Mouse (Mus musculus): ENCODE measurements around the gene Col4a2. TPM values are rescaled to one million over a fixed set of nuclear protein-coding genes. Genes with fewer than 3 reads are reported as not detected.
A peak's percentile ranks its signal among the peaks of the same experiment; 100 is the strongest.
"Not testable (repeated sequence)": the region's sequence is repeated elsewhere in the genome, so short reads cannot be mapped to it uniquely, and the experiment has no call there.

Gene Col4a2
- polyA plus RNA-seq, 1 experiment from 2014 or later = 56.3 TPM

- H3K36me3 ChIP-seq = no peaks in the 10 kb centered on the region
- H3K9me3 ChIP-seq = no peaks in the 10 kb centered on the region
- H3K4me3 ChIP-seq = no peak overlapping the region
- no peak overlapping the region for H3K4me2 ChIP-seq (replicated peaks)
- ATAC-seq (ENCODE audit: low FRiP score, low read depth) = no peak
- no peak overlapping the region for H3K9ac ChIP-seq
- peaks cover 40% of the 10 kb centered on the region for H3K4me1 ChIP-seq
- no peak overlapping the region for H3K27ac ChIP-seq
- WGBS = 46% methylated on average over 11 of the region's 12 CpGs
- H3K27me3 ChIP-seq = no peaks in the 10 kb centered on the region
Observed at GRCm38 (mm10) chr8:11457981-11458836, 145.6 kb downstream of the Col4a2 start.

GRCm38 (mm10) chr8:11459016-11459415, 146.4 kb downstream of the Col4a2 start:
- ATAC-seq (ENCODE audit: low FRiP score, low read depth) = no peak

GRCm38 (mm10) chr8:11460934-11461333, 148.3 kb downstream of the Col4a2 start:
- WGBS = 39% methylated on average over 2 of the region's 2 CpGs
- H3K4me3 ChIP-seq = no peak overlapping the region
- no peak overlapping the region for H3K9ac ChIP-seq
- no peaks in the 10 kb centered on the region for H3K36me3 ChIP-seq
- H3K9me3 ChIP-seq = no peaks in the 10 kb centered on the region
- H3K27ac ChIP-seq = no peak overlapping the region
- H3K4me1 ChIP-seq = peaks cover 29% of the 10 kb centered on the region
- ATAC-seq (ENCODE audit: low FRiP score, low read depth) = no peak
- H3K4me2 ChIP-seq (replicated peaks) = no peak overlapping the region
- H3K27me3 ChIP-seq = no peaks in the 10 kb centered on the region

More at GRCm38 (mm10) chr8:11459016-11459415, 146.4 kb downstream of the Col4a2 start:
- Histone ChIP-seq H3K36me3 (no peaks in the 10 kb centered on the region), H3K4me2 (replicated peaks) (no peak overlapping the region), H3K4me1 (peaks cover 34% of the 10 kb centered on the region), H3K4me3 (no peak overlapping the region), H3K9me3 (no peaks in the 10 kb centered on the region), H3K9ac (no peak overlapping the region), H3K27ac (no peak overlapping the region), H3K27me3 (no peaks in the 10 kb centered on the region)
- 36% methylated on average over 5 of the region's 5 CpGs for WGBS

- Histone ChIP-seq H3K4me2 (replicated peaks) (no peak overlapping the region), H3K27ac (no peak overlapping the region), H3K9me3 (no peaks in the 10 kb centered on the region), H3K36me3 (no peaks in the 10 kb centered on the region), H3K27me3 (no peaks in the 10 kb centered on the region), H3K4me3 (no peak overlapping the region), H3K9ac (0 out of 2 replicates have a peak overlapping the region, but pooled peaks have one; percentile 8), H3K4me1 (peaks cover 29% of the 10 kb centered on the region)
- 31% methylated on average over 2 of the region's 2 CpGs for WGBS
- no peak for ATAC-seq (ENCODE audit: low FRiP score, low read depth)
Observed at GRCm38 (mm10) chr8:11461847-11462246, 149.2 kb downstream of the Col4a2 start.

GRCm38 (mm10) chr8:11462641-11463040, 150.0 kb downstream of the Col4a2 start:
- 87% methylated on average over 4 of the region's 4 CpGs for WGBS
- ATAC-seq (ENCODE audit: low FRiP score, low read depth) = no peak
- H3K36me3 ChIP-seq = no peaks in the 10 kb centered on the region
- no peak overlapping the region for H3K27ac ChIP-seq
- H3K4me1 ChIP-seq = peaks cover 26% of the 10 kb centered on the region
- no peaks in the 10 kb centered on the region for H3K9me3 ChIP-seq
- H3K4me3 ChIP-seq = no peak overlapping the region
- no peak overlapping the region for H3K9ac ChIP-seq
- no peak overlapping the region for H3K4me2 ChIP-seq (replicated peaks)
- no peaks in the 10 kb centered on the region for H3K27me3 ChIP-seq

- H3K27ac ChIP-seq = no peak overlapping the region
- H3K27me3 ChIP-seq = no peaks in the 10 kb centered on the region
- no peak for ATAC-seq (ENCODE audit: low FRiP score, low read depth)
- no peak overlapping the region for H3K4me3 ChIP-seq
- H3K9me3 ChIP-seq = no peaks in the 10 kb centered on the region
- H3K9ac ChIP-seq = no peak overlapping the region
- no peak overlapping the region for H3K4me2 ChIP-seq (replicated peaks)
- H3K4me1 ChIP-seq = peaks cover 18% of the 10 kb centered on the region
- 93% methylated on average over 2 of the region's 2 CpGs for WGBS
- H3K36me3 ChIP-seq = no peaks in the 10 kb centered on the region
Observed at GRCm38 (mm10) chr8:11463541-11463888, 150.9 kb downstream of the Col4a2 start.

- Histone ChIP-seq H3K9me3 (no peaks in the 10 kb centered on the region), H3K9ac (no peak overlapping the region), H3K4me2 (replicated peaks) (no peak overlapping the region), H3K4me1 (peaks cover 12% of the 10 kb centered on the region), H3K4me3 (no peak overlapping the region), H3K27me3 (no peaks in the 10 kb centered on the region), H3K36me3 (no peaks in the 10 kb centered on the region), H3K27ac (no peak overlapping the region)
- 84% methylated on average over 12 of the region's 12 CpGs for WGBS
- no peak for ATAC-seq (ENCODE audit: low FRiP score, low read depth)
Observed at GRCm38 (mm10) chr8:11463889-11464706, 151.5 kb downstream of the Col4a2 start.

GRCm38 (mm10) chr8:11464707-11464964, 152.0 kb downstream of the Col4a2 start:
- 74% methylated on average over 3 of the region's 3 CpGs for WGBS
- Histone ChIP-seq H3K36me3 (no peaks in the 10 kb centered on the region), H3K4me1 (peaks cover 9% of the 10 kb centered on the region), H3K9ac (no peak overlapping the region), H3K27me3 (no peaks in the 10 kb centered on the region), H3K4me3 (no peak overlapping the region), H3K27ac (no peak overlapping the region), H3K4me2 (replicated peaks) (no peak overlapping the region), H3K9me3 (no peaks in the 10 kb centered on the region)
- no peak for ATAC-seq (ENCODE audit: low FRiP score, low read depth)

- H3K27ac ChIP-seq = no peak overlapping the region
- H3K4me3 ChIP-seq = no peak overlapping the region
- 93% methylated on average over 4 of the region's 4 CpGs for WGBS
- no peak for ATAC-seq (ENCODE audit: low FRiP score, low read depth)
- no peaks in the 10 kb centered on the region for H3K36me3 ChIP-seq
- no peak overlapping the region for H3K9ac ChIP-seq
- H3K27me3 ChIP-seq = peaks cover 4% of the 10 kb centered on the region
- H3K9me3 ChIP-seq = no peaks in the 10 kb centered on the region
- H3K4me1 ChIP-seq = peaks cover 9% of the 10 kb centered on the region
- no peak overlapping the region for H3K4me2 ChIP-seq (replicated peaks)
Observed at GRCm38 (mm10) chr8:11465619-11466018, 153.0 kb downstream of the Col4a2 start.

- not testable (repeated sequence) for H3K4me2 ChIP-seq (replicated peaks); H3K4me3 ChIP-seq; H3K4me1 ChIP-seq; H3K36me3 ChIP-seq; ATAC-seq (ENCODE audit: low FRiP score, low read depth); H3K27ac ChIP-seq; H3K9ac ChIP-seq; H3K27me3 ChIP-seq; H3K9me3 ChIP-seq
- whole genome bisulfite sequencing = 89% methylated on average over 5 of the region's 5 CpGs
Observed at GRCm38 (mm10) chr8:11466528-11466927, 153.9 kb downstream of the Col4a2 start.

- WGBS = 2% methylated on average over 3 of the region's 3 CpGs
- Histone ChIP-seq H3K4me1 (peaks cover 7% of the 10 kb centered on the region), H3K9ac (no peak overlapping the region), H3K36me3 (no peaks in the 10 kb centered on the region), H3K27ac (no peak overlapping the region), H3K9me3 (no peaks in the 10 kb centered on the region), H3K4me2 (replicated peaks) (no peak overlapping the region), H3K4me3 (no peak overlapping the region), H3K27me3 (peaks cover 19% of the 10 kb centered on the region)
- no peak for ATAC-seq (ENCODE audit: low FRiP score, low read depth)
Observed at GRCm38 (mm10) chr8:11469095-11469494, 156.5 kb downstream of the Col4a2 start.

- Histone ChIP-seq H3K9ac (no peak overlapping the region), H3K36me3 (no peaks in the 10 kb centered on the region), H3K4me3 (no peak overlapping the region), H3K27ac (no peak overlapping the region), H3K4me2 (replicated peaks) (no peak overlapping the region), H3K27me3 (peaks cover 35% of the 10 kb centered on the region), H3K9me3 (no peaks in the 10 kb centered on the region), H3K4me1 (peaks cover 10% of the 10 kb centered on the region)
- no peak for ATAC-seq (ENCODE audit: low FRiP score, low read depth)
- 81% methylated on average over 7 of the region's 7 CpGs for WGBS
Observed at GRCm38 (mm10) chr8:11470694-11471093, 158.1 kb downstream of the Col4a2 start.
